Mouse (Mus musculus) G1E (cell line): ENCODE results near the gene Fhdc1. TPM values are rescaled to one million over a fixed set of nuclear protein-coding genes. Genes with fewer than 3 reads are reported as not detected.

ENCODE experiments used
- ATAC-seq: 2 replicates; pipeline ENCODE4 v1.8.0; 2016; ENCODE audit warnings: mild to moderate bottlenecking; ENCODE audit not compliant: insufficient number of reproducible peaks, poor library complexity, low FRiP score, severe bottlenecking; ENCODE audit errors: extremely low read depth
- DNase-seq: peaks from one replicate; pipeline ENCODE4 v3.0.0; 2012; ENCODE audit warnings: low spot score
- H3K27me3 ChIP-seq: 2 replicates; pipeline ENCODE4 v1.6.1; 2012; ENCODE audit warnings: mild to moderate bottlenecking, low read length, inconsistent platforms; ENCODE audit not compliant: insufficient read depth
- H3K36me3 ChIP-seq: replicated peaks from 2 replicates; pipeline ENCODE3; 2012; ENCODE audit warnings: mild to moderate bottlenecking, inconsistent platforms
- H3K4me1 ChIP-seq: 2 replicates; pipeline ENCODE4 v1.6.1; 2012; ENCODE audit warnings: low read depth, low read length, inconsistent platforms, mixed read lengths; ENCODE audit not compliant: insufficient read depth
- H3K4me3 ChIP-seq: 2 replicates; pipeline ENCODE4 v1.5.1; 2012; ENCODE audit warnings: low read depth, mild to moderate bottlenecking, inconsistent platforms, low read length, moderate library complexity, mixed read lengths
- H3K9me3 ChIP-seq: replicated peaks from 2 replicates; pipeline ENCODE4 v1.6.1; 2012; ENCODE audit warnings: inconsistent platforms
- CTCF ChIP-seq: IDR thresholded peaks from 2 replicates; pipeline ENCODE4 v1.5.1; 2012; ENCODE audit warnings: low read depth, low read length, inconsistent platforms, mixed read lengths
- GATA1 ChIP-seq: IDR thresholded peaks from 2 replicates; pipeline ENCODE4 v1.6.1; 2012; ENCODE audit warnings: borderline replicate concordance, low read length, inconsistent platforms, mixed read lengths
- GATA2 ChIP-seq: IDR thresholded peaks from 2 replicates; pipeline ENCODE4 v1.6.1; 2012; ENCODE audit warnings: low read depth, low read length, inconsistent platforms, borderline replicate concordance
- POLR2AphosphoS5 ChIP-seq: IDR thresholded peaks from 2 replicates; pipeline ENCODE4 v1.6.1; 2012; ENCODE audit warnings: low read depth, low read length, inconsistent platforms; ENCODE audit not compliant: insufficient replicate concordance
- TAL1 ChIP-seq: conservative IDR thresholded peaks from 2 replicates; pipeline ENCODE4 v1.6.1; 2012; ENCODE audit warnings: low read depth, low read length, inconsistent platforms, mixed read lengths
- polyA plus RNA-seq: library from polyadenylated mRNA; stranded (reverse); fragments of >175 nt; gene quantifications from 2 replicates; pipeline ENCODE4 v1.2.3, GENCODE M21; 2012
- total RNA-seq, 2 experiments: library from RNA; stranded (forward) in 1 of 2; stranded (reverse) in 1 of 2; fragments of 200-1000 nt in 1 of 2; fragments of >200 nt in 1 of 2; fragmentation: Nextera tagmentation in 1 of 2; gene quantifications; 2 replicates each; pipeline ENCODE4 v1.2.3; 2014 to 2017

The Fhdc1 gene
- total and polyA plus RNA-seq, 3 experiments: 1.4 to 97.7 (median 1.8) TPM

- ATAC-seq: no peak
- H3K4me3 ChIP-seq: no peak overlapping the region
- H3K36me3 ChIP-seq: peaks cover 49% of the 10 kb centered on the region
- DNase-seq: no peak
- TF ChIP-seq GATA2 (no peak), CTCF (no peak), POLR2AphosphoS5 (no peak), TAL1 (no peak), GATA1 (no peak)
- no peaks in the 10 kb centered on the region for H3K27me3 ChIP-seq
- H3K4me1 ChIP-seq: peaks cover 5% of the 10 kb centered on the region
- no peaks in the 10 kb centered on the region for H3K9me3 ChIP-seq
These were observed 24.1 kb upstream of the Fhdc1 start for GRCm38 (mm10) chr3:84504291-84504690.

- DNase-seq: no peak
- Histone ChIP-seq H3K4me3 (no peak overlapping the region), H3K4me1 (peaks cover 3% of the 10 kb centered on the region; the same call in 1 of the 2 replicates), H3K9me3 (no peaks in the 10 kb centered on the region), H3K36me3 (peaks cover 51% of the 10 kb centered on the region), H3K27me3 (no peaks in the 10 kb centered on the region)
- TF ChIP-seq GATA1 (no peak), CTCF (no peak), POLR2AphosphoS5 (no peak), GATA2 (no peak), TAL1 (no peak)
- no peak for ATAC-seq
These were observed 21.9 kb upstream of the Fhdc1 start for GRCm38 (mm10) chr3:84502101-84502500.

DNA sequence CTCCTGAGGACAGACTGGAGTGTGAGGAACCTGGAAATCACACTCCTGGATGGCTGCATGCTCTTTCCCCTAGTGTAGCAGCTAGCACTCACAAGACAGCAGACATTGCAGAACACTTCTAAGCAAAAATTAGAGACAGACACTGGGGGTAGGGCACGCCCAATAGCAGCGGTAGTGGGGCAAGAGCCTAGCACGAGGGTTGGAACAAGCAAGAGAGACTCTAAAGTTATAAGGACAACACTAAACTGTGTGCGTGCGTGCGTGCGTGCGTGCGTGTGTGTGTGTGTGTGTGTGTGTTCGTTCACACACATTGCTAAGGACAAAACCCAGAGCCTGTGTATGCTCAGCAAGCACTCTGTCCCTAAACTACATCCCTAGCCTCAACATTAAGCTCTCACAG, 20.3 kb upstream of the Fhdc1 start:
- Histone ChIP-seq H3K4me3 (no peak overlapping the region), H3K4me1 (peaks cover 3% of the 10 kb centered on the region; the same call in 1 of the 2 replicates), H3K27me3 (no peaks in the 10 kb centered on the region), H3K36me3 (peaks cover 52% of the 10 kb centered on the region), H3K9me3 (no peaks in the 10 kb centered on the region)
- no peak for DNase-seq
- ATAC-seq: no peak
- no peak for TF ChIP-seq CTCF
- TF ChIP-seq GATA1: no peak
- TF ChIP-seq POLR2AphosphoS5: no peak
- no peak for TF ChIP-seq TAL1
- no peak for TF ChIP-seq GATA2

GRCm38 (mm10) chr3:84497718-84498117, 17.5 kb upstream of the Fhdc1 start:
- no peaks in the 10 kb centered on the region for H3K27me3 ChIP-seq
- DNase-seq: no peak
- no peaks in the 10 kb centered on the region for H3K4me1 ChIP-seq
- no peak overlapping the region for H3K4me3 ChIP-seq
- no peak for ATAC-seq
- H3K9me3 ChIP-seq: no peaks in the 10 kb centered on the region
- peaks cover 59% of the 10 kb centered on the region for H3K36me3 ChIP-seq
- TF ChIP-seq GATA1 (no peak), TAL1 (no peak), GATA2 (no peak), CTCF (no peak), POLR2AphosphoS5 (no peak)

DNA sequence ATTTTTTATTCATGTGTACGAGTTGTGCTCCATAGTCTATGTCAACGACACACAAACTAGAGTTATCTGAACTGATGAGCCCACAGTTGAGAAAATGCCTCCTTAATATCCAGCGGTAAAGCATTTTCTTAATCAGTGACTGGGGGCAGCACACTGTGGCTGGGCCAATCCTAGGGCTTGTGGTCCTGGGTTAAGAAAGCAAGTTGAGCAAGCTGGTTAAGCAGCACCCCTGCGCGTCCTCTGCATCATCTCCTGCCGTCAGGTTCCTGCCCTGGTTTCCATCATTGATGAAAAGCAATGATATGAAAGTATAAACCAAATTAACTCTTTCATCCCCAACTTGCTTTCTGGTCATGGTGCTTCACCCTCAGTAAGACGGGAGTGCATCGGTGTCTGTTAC, 12.4 kb upstream of the Fhdc1 start:
- no peaks in the 10 kb centered on the region for H3K9me3 ChIP-seq
- DNase-seq (no peak), ATAC-seq (no peak)
- peaks cover 49% of the 10 kb centered on the region for H3K36me3 ChIP-seq
- peaks cover 2% of the 10 kb centered on the region; the same call in 1 of the 2 replicates for H3K4me1 ChIP-seq
- H3K4me3 ChIP-seq: no peak overlapping the region
- no peak for TF ChIP-seq CTCF
- TF ChIP-seq GATA1: no peak
- H3K27me3 ChIP-seq: no peaks in the 10 kb centered on the region

- no peak for TF ChIP-seq CTCF
- TF ChIP-seq GATA1: no peak
- TF ChIP-seq POLR2AphosphoS5: no peak
- TF ChIP-seq GATA2: no peak
- no peak for TF ChIP-seq TAL1
- DNase-seq (no peak), ATAC-seq (no peak)
- Histone ChIP-seq H3K36me3 (peaks cover 46% of the 10 kb centered on the region), H3K4me1 (peaks cover 2% of the 10 kb centered on the region; the same call in 1 of the 2 replicates), H3K4me3 (no peak overlapping the region), H3K9me3 (no peaks in the 10 kb centered on the region), H3K27me3 (no peaks in the 10 kb centered on the region)
These were observed 11.9 kb upstream of the Fhdc1 start for GRCm38 (mm10) chr3:84492148-84492547.

DNA sequence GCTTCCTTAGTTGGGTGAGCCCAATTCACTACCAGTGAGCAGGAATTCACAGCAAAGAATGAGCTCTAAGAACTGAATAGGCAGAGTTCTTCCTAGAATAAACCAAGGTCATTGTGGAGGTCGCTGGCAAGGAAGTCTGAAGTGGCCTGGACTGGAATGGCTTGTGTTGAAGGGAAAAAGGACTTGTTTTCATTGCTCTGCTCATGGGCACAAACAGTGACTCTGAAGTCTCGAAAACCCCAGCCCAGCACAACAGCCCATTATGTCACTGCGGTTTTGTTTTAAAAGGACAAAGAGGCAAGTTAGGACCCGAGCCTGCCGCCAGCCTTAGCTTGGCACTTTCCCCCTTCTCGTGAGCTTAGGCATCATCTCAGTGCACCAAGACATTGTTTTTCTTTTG, 8.5 kb upstream of the Fhdc1 start:
- peaks cover 2% of the 10 kb centered on the region; the same call in 1 of the 2 replicates for H3K4me1 ChIP-seq
- H3K4me3 ChIP-seq: no peak overlapping the region
- H3K9me3 ChIP-seq: no peaks in the 10 kb centered on the region
- H3K27me3 ChIP-seq: 0 out of 2 replicates have a peak, but pooled peaks cover under 1% of the 10 kb centered on the region
- no peak for DNase-seq
- peaks cover 26% of the 10 kb centered on the region for H3K36me3 ChIP-seq
- no peak for ATAC-seq
- TF ChIP-seq POLR2AphosphoS5: no peak
- no peak for TF ChIP-seq CTCF
- no peak for TF ChIP-seq GATA2
- TF ChIP-seq TAL1: no peak
- TF ChIP-seq GATA1: no peak
